Mouse (Mus musculus): ENCODE results near the gene Ccdc102a. TPM values are rescaled to one million over a fixed set of nuclear protein-coding genes. Genes with fewer than 3 reads are reported as not detected.
A peak's percentile ranks its signal among the peaks of the same experiment; 100 is the strongest.

Gene Ccdc102a
- polyA plus RNA-seq, 1 experiment from 2014 or later = 30.3 TPM

GRCm38 (mm10) chr8:94942566-94942965 is 24.7 kb upstream of the Ccdc102a start:
- no peak overlapping the region for H3K9ac ChIP-seq (replicated peaks; ENCODE audit: low read length)
- H3K4me3 ChIP-seq (ENCODE audit: low read depth, low read length) = no peak overlapping the region
- no peaks in the 10 kb centered on the region for H3K36me3 ChIP-seq (replicated peaks; ENCODE audit: control insufficient read depth, insufficient read depth, low read depth, low read length)
- H3K4me1 ChIP-seq (ENCODE audit: control insufficient read depth, insufficient read depth, low read length) = no peaks in the 10 kb centered on the region
- ATAC-seq (replicated peaks; ENCODE audit: insufficient number of reproducible peaks, low FRiP score, low TSS enrichment, low read depth) (no peak), DNase-seq (ENCODE audit: low spot score) (peak; percentile 66)
- H3K4me2 ChIP-seq (ENCODE audit: low read depth, low read length) = no peak overlapping the region
- H3K27me3 ChIP-seq (ENCODE audit: control insufficient read depth, insufficient read depth, low read length) = no peaks in the 10 kb centered on the region
- no peaks in the 10 kb centered on the region for H3K9me3 ChIP-seq (replicated peaks; ENCODE audit: control insufficient read depth, low read length)
- WGBS = 13% methylated on average over 6 of the region's 6 CpGs
- H3K27ac ChIP-seq (replicated peaks; ENCODE audit: low read depth, low read length) = no peak overlapping the region

- Histone ChIP-seq H3K4me3 (ENCODE audit: low read depth, low read length) (no peak overlapping the region), H3K36me3 (replicated peaks; ENCODE audit: control insufficient read depth, insufficient read depth, low read depth, low read length) (no peaks in the 10 kb centered on the region), H3K4me1 (ENCODE audit: control insufficient read depth, insufficient read depth, low read length) (no peaks in the 10 kb centered on the region), H3K9ac (replicated peaks; ENCODE audit: low read length) (no peak overlapping the region), H3K4me2 (ENCODE audit: low read depth, low read length) (no peak overlapping the region), H3K27me3 (ENCODE audit: control insufficient read depth, insufficient read depth, low read length) (no peaks in the 10 kb centered on the region), H3K9me3 (replicated peaks; ENCODE audit: control insufficient read depth, low read length) (no peaks in the 10 kb centered on the region), H3K27ac (replicated peaks; ENCODE audit: low read depth, low read length) (no peak overlapping the region)
- WGBS = 80% methylated on average over 3 of the region's 3 CpGs
- ATAC-seq (replicated peaks; ENCODE audit: insufficient number of reproducible peaks, low FRiP score, low TSS enrichment, low read depth) (no peak), DNase-seq (ENCODE audit: low spot score) (no peak)
Observed at GRCm38 (mm10) chr8:94935172-94935571, 17.3 kb upstream of the Ccdc102a start.

GRCm38 (mm10) chr8:94933918-94934317 is 16.0 kb upstream of the Ccdc102a start:
- Histone ChIP-seq H3K9me3 (replicated peaks; ENCODE audit: control insufficient read depth, low read length) (no peaks in the 10 kb centered on the region), H3K27ac (replicated peaks; ENCODE audit: low read depth, low read length) (no peak overlapping the region), H3K4me3 (ENCODE audit: low read depth, low read length) (no peak overlapping the region), H3K27me3 (ENCODE audit: control insufficient read depth, insufficient read depth, low read length) (no peaks in the 10 kb centered on the region), H3K4me2 (ENCODE audit: low read depth, low read length) (no peak overlapping the region), H3K4me1 (ENCODE audit: control insufficient read depth, insufficient read depth, low read length) (no peaks in the 10 kb centered on the region), H3K36me3 (replicated peaks; ENCODE audit: control insufficient read depth, insufficient read depth, low read depth, low read length) (no peaks in the 10 kb centered on the region), H3K9ac (replicated peaks; ENCODE audit: low read length) (no peak overlapping the region)
- DNase-seq (ENCODE audit: low spot score) (no peak), ATAC-seq (replicated peaks; ENCODE audit: insufficient number of reproducible peaks, low FRiP score, low TSS enrichment, low read depth) (no peak; the same call in 1 of the 2 replicates)
- 49% methylated on average over 5 of the region's 5 CpGs for WGBS

DNA sequence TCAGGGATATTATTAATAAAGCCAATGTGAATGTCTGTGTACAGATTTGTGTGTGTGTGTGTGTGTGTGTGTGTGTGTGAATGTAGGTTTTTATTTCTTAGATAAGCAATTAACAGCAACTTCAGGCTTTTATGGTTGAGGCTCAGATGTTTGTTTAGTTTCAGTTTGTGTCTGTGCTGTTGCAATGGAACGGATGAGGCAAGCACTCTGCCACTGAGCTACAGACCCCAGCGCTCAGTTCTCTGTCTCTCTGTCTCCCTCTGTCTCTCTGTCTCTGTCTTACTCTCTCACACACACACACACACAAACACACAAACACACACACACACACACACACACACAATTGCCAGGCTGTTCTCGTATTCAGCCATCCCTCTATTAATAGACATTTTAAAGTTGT is 10.3 kb upstream of the Ccdc102a start:
- DNase-seq (ENCODE audit: low spot score) (no peak), ATAC-seq (replicated peaks; ENCODE audit: insufficient number of reproducible peaks, low FRiP score, low TSS enrichment, low read depth) (no peak)
- H3K9me3 ChIP-seq (replicated peaks; ENCODE audit: control insufficient read depth, low read length) = no peaks in the 10 kb centered on the region
- H3K4me2 ChIP-seq (ENCODE audit: low read depth, low read length) = no peak overlapping the region
- no peaks in the 10 kb centered on the region for H3K27me3 ChIP-seq (ENCODE audit: control insufficient read depth, insufficient read depth, low read length)
- no peak overlapping the region for H3K4me3 ChIP-seq (ENCODE audit: low read depth, low read length)
- no peaks in the 10 kb centered on the region for H3K4me1 ChIP-seq (ENCODE audit: control insufficient read depth, insufficient read depth, low read length)
- H3K9ac ChIP-seq (replicated peaks; ENCODE audit: low read length) = no peak overlapping the region
- 86% methylated on average over 3 of the region's 3 CpGs for WGBS
- H3K27ac ChIP-seq (replicated peaks; ENCODE audit: low read depth, low read length) = no peak overlapping the region
- no peaks in the 10 kb centered on the region for H3K36me3 ChIP-seq (replicated peaks; ENCODE audit: control insufficient read depth, insufficient read depth, low read depth, low read length)

GRCm38 (mm10) chr8:94923405-94923804 is 5.5 kb upstream of the Ccdc102a start, which contains the start of gene Adgrg5:
Gene Adgrg5 (plus strand): TSS chr8:94923694.
- 46% methylated on average over 8 of the region's 8 CpGs for WGBS
- Histone ChIP-seq H3K9ac (replicated peaks; ENCODE audit: low read length) (no peak within 1 kb of the TSS), H3K36me3 (replicated peaks; ENCODE audit: control insufficient read depth, insufficient read depth, low read depth, low read length) (no peaks in the 10 kb centered on the region), H3K27ac (replicated peaks; ENCODE audit: low read depth, low read length) (no peak within 1 kb of the TSS), H3K4me2 (ENCODE audit: low read depth, low read length) (no peak within 1 kb of the TSS), H3K9me3 (replicated peaks; ENCODE audit: control insufficient read depth, low read length) (no peaks in the 10 kb centered on the region), H3K4me3 (ENCODE audit: low read depth, low read length) (no peak within 1 kb of the TSS), H3K27me3 (ENCODE audit: control insufficient read depth, insufficient read depth, low read length) (no peaks in the 10 kb centered on the region), H3K4me1 (ENCODE audit: control insufficient read depth, insufficient read depth, low read length) (no peaks in the 10 kb centered on the region)
- ATAC-seq (replicated peaks; ENCODE audit: insufficient number of reproducible peaks, low FRiP score, low TSS enrichment, low read depth) (no peak), DNase-seq (ENCODE audit: low spot score) (no peak)

DNA sequence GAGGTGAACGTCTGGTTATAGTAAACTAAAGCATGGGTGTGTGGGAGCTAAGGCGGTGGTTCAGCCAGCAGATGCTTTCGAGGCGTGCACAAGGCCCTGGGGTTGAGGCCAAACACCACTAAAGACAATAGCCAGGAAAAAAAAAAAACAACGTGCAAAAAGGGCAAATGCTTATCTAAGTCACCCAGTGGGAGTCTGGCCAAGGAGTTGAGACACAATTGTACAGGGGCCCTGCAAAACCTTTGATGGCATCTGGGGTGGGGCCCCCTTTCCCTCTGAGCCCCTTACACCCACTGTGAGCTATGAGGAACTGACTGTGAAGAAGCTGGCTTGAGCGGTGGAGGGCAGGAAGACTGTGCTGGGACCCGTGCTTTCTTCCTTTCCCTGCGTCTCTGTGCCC is 4.7 kb upstream of the Ccdc102a start:
- Histone ChIP-seq H3K36me3 (replicated peaks; ENCODE audit: control insufficient read depth, insufficient read depth, low read depth, low read length) (no peaks in the 10 kb centered on the region), H3K9me3 (replicated peaks; ENCODE audit: control insufficient read depth, low read length) (no peaks in the 10 kb centered on the region), H3K4me2 (ENCODE audit: low read depth, low read length) (no peak overlapping the region), H3K4me1 (ENCODE audit: control insufficient read depth, insufficient read depth, low read length) (no peaks in the 10 kb centered on the region), H3K9ac (replicated peaks; ENCODE audit: low read length) (no peak overlapping the region), H3K4me3 (ENCODE audit: low read depth, low read length) (no peak overlapping the region), H3K27ac (replicated peaks; ENCODE audit: low read depth, low read length) (no peak overlapping the region), H3K27me3 (ENCODE audit: control insufficient read depth, insufficient read depth, low read length) (no peaks in the 10 kb centered on the region)
- ATAC-seq (replicated peaks; ENCODE audit: insufficient number of reproducible peaks, low FRiP score, low TSS enrichment, low read depth) = no peak
- WGBS = 39% methylated on average over 8 of the region's 8 CpGs
- DNase-seq (ENCODE audit: low spot score) = no peak

GRCm38 (mm10) chr8:94922176-94922575 is 4.3 kb upstream of the Ccdc102a start:
- Histone ChIP-seq H3K4me3 (ENCODE audit: low read depth, low read length) (no peak overlapping the region), H3K27ac (replicated peaks; ENCODE audit: low read depth, low read length) (no peak overlapping the region), H3K27me3 (ENCODE audit: control insufficient read depth, insufficient read depth, low read length) (no peaks in the 10 kb centered on the region), H3K36me3 (replicated peaks; ENCODE audit: control insufficient read depth, insufficient read depth, low read depth, low read length) (no peaks in the 10 kb centered on the region), H3K4me1 (ENCODE audit: control insufficient read depth, insufficient read depth, low read length) (no peaks in the 10 kb centered on the region), H3K4me2 (ENCODE audit: low read depth, low read length) (no peak overlapping the region), H3K9me3 (replicated peaks; ENCODE audit: control insufficient read depth, low read length) (no peaks in the 10 kb centered on the region), H3K9ac (replicated peaks; ENCODE audit: low read length) (no peak overlapping the region)
- WGBS = 65% methylated on average over 6 of the region's 6 CpGs
- no peak for ATAC-seq (replicated peaks; ENCODE audit: insufficient number of reproducible peaks, low FRiP score, low TSS enrichment, low read depth)
- no peak for DNase-seq (ENCODE audit: low spot score)

DNA sequence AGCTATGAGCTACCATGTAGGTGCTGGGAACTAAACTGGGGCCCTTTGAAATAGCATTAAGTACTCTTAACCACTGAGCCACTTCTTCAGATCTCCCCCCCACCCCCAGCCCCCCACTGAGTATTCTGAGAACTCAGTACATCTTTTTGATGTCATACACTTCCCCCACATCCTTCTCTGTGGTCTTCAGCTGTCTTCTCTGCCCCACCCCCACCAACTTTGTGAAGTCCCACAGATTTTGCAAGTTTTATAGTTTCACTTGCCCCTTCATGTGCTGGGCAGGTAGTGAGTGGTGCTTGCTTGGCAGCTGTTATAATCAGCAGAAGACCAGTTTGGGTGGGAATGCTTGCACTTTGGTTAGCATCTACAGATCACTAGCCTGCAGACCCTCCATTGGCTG is 1.4 kb upstream of the Ccdc102a start:
- H3K27me3 ChIP-seq (ENCODE audit: control insufficient read depth, insufficient read depth, low read length) = no peaks in the 10 kb centered on the region
- H3K36me3 ChIP-seq (replicated peaks; ENCODE audit: control insufficient read depth, insufficient read depth, low read depth, low read length) = no peaks in the 10 kb centered on the region
- H3K4me1 ChIP-seq (ENCODE audit: control insufficient read depth, insufficient read depth, low read length) = peaks cover 2% of the 10 kb centered on the region
- H3K4me2 ChIP-seq (ENCODE audit: low read depth, low read length) = no peak overlapping the region
- H3K9ac ChIP-seq (replicated peaks; ENCODE audit: low read length) = no peak overlapping the region
- H3K4me3 ChIP-seq (ENCODE audit: low read depth, low read length) = no peak overlapping the region
- DNase-seq (ENCODE audit: low spot score) = no peak
- H3K27ac ChIP-seq (replicated peaks; ENCODE audit: low read depth, low read length) = no peak overlapping the region
- no peaks in the 10 kb centered on the region for H3K9me3 ChIP-seq (replicated peaks; ENCODE audit: control insufficient read depth, low read length)
- no peak for ATAC-seq (replicated peaks; ENCODE audit: insufficient number of reproducible peaks, low FRiP score, low TSS enrichment, low read depth)

All from embryonic facial prominence, embryonic 11.5 days (tissue).